Mouse (Mus musculus): ENCODE measurements at regions not wholly inside any gene's neighbourhood (a gene's known extent, or its start where the extent isn't known, plus 50 kb on each side); places are given as distances from the start of the nearest gene placed in this dataset.

GRCm38 (mm10) chr5:126910084-126910483 lies 331.5 kb upstream of the Tmem132c start:
- DNase-seq (ENCODE audit: low spot score) (no peak), ATAC-seq (ENCODE audit: low FRiP score, low read depth) (no peak)
- Histone ChIP-seq H3K36me3 (ENCODE audit: control insufficient read depth, insufficient read depth, low read length) (no peaks in the 10 kb centered on the region), H3K9ac (ENCODE audit: low read depth, low read length, severe bottlenecking) (no peak overlapping the region), H3K27ac (replicated peaks; ENCODE audit: low read depth, low read length) (no peak overlapping the region), H3K4me1 (ENCODE audit: control insufficient read depth, insufficient read depth, low read length) (no peaks in the 10 kb centered on the region), H3K4me3 (replicated peaks; ENCODE audit: low read length) (no peak overlapping the region), H3K27me3 (ENCODE audit: control insufficient read depth, insufficient read depth, low read length) (no peaks in the 10 kb centered on the region), H3K4me2 (replicated peaks; ENCODE audit: low read depth, low read length, severe bottlenecking) (no peak overlapping the region), H3K9me3 (ENCODE audit: control insufficient read depth, low read length) (no peaks in the 10 kb centered on the region)
- TF ChIP-seq POLR2A (IDR thresholded peaks at IDR 0.05; ENCODE audit: borderline replicate concordance, extremely low read depth, insufficient read depth, insufficient read length) = no peak
- 89% methylated on average over 2 of the region's 2 CpGs for WGBS

- H3K4me2 ChIP-seq (replicated peaks; ENCODE audit: low read depth, low read length, severe bottlenecking) = no peak overlapping the region
- H3K27ac ChIP-seq (replicated peaks; ENCODE audit: low read depth, low read length) = no peak overlapping the region
- ATAC-seq (ENCODE audit: low FRiP score, low read depth) (no peak), DNase-seq (ENCODE audit: low spot score) (no peak)
- no peaks in the 10 kb centered on the region for H3K9me3 ChIP-seq (ENCODE audit: control insufficient read depth, low read length)
- no peaks in the 10 kb centered on the region for H3K4me1 ChIP-seq (ENCODE audit: control insufficient read depth, insufficient read depth, low read length)
- no peaks in the 10 kb centered on the region for H3K36me3 ChIP-seq (ENCODE audit: control insufficient read depth, insufficient read depth, low read length)
- no peaks in the 10 kb centered on the region for H3K27me3 ChIP-seq (ENCODE audit: control insufficient read depth, insufficient read depth, low read length)
- TF ChIP-seq POLR2A (IDR thresholded peaks at IDR 0.05; ENCODE audit: borderline replicate concordance, extremely low read depth, insufficient read depth, insufficient read length) = no peak
- H3K9ac ChIP-seq (ENCODE audit: low read depth, low read length, severe bottlenecking) = no peak overlapping the region
- H3K4me3 ChIP-seq (replicated peaks; ENCODE audit: low read length) = no peak overlapping the region
- WGBS = 76% methylated on average over 7 of the region's 7 CpGs
Measured at GRCm38 (mm10) chr5:126917300-126917699, 324.3 kb upstream of the Tmem132c start.

GRCm38 (mm10) chr5:126933466-126933865 lies 308.1 kb upstream of the Tmem132c start:
- Histone ChIP-seq H3K4me1 (ENCODE audit: control insufficient read depth, insufficient read depth, low read length) (no peaks in the 10 kb centered on the region), H3K36me3 (ENCODE audit: control insufficient read depth, insufficient read depth, low read length) (no peaks in the 10 kb centered on the region), H3K9ac (ENCODE audit: low read depth, low read length, severe bottlenecking) (no peak overlapping the region), H3K9me3 (ENCODE audit: control insufficient read depth, low read length) (no peaks in the 10 kb centered on the region), H3K4me2 (replicated peaks; ENCODE audit: low read depth, low read length, severe bottlenecking) (no peak overlapping the region), H3K27ac (replicated peaks; ENCODE audit: low read depth, low read length) (no peak overlapping the region), H3K27me3 (ENCODE audit: control insufficient read depth, insufficient read depth, low read length) (no peaks in the 10 kb centered on the region), H3K4me3 (replicated peaks; ENCODE audit: low read length) (no peak overlapping the region)
- ATAC-seq (ENCODE audit: low FRiP score, low read depth) = no peak
- WGBS = 52% methylated on average over 2 of the region's 2 CpGs
- no peak for DNase-seq (ENCODE audit: low spot score)
- no peak for TF ChIP-seq POLR2A (IDR thresholded peaks at IDR 0.05; ENCODE audit: borderline replicate concordance, extremely low read depth, insufficient read depth, insufficient read length)

GRCm38 (mm10) chr5:126944861-126945260 lies 296.7 kb upstream of the Tmem132c start:
- H3K27me3 ChIP-seq (ENCODE audit: control insufficient read depth, insufficient read depth, low read length) = no peaks in the 10 kb centered on the region
- no peaks in the 10 kb centered on the region for H3K9me3 ChIP-seq (ENCODE audit: control insufficient read depth, low read length)
- no peak overlapping the region for H3K4me3 ChIP-seq (replicated peaks; ENCODE audit: low read length)
- no peak overlapping the region for H3K27ac ChIP-seq (replicated peaks; ENCODE audit: low read depth, low read length)
- ATAC-seq (ENCODE audit: low FRiP score, low read depth) (no peak), DNase-seq (ENCODE audit: low spot score) (no peak)
- H3K9ac ChIP-seq (ENCODE audit: low read depth, low read length, severe bottlenecking) = no peak overlapping the region
- no peak for TF ChIP-seq POLR2A (IDR thresholded peaks at IDR 0.05; ENCODE audit: borderline replicate concordance, extremely low read depth, insufficient read depth, insufficient read length)
- no peaks in the 10 kb centered on the region for H3K4me1 ChIP-seq (ENCODE audit: control insufficient read depth, insufficient read depth, low read length)
- H3K36me3 ChIP-seq (ENCODE audit: control insufficient read depth, insufficient read depth, low read length) = no peaks in the 10 kb centered on the region
- WGBS = 66% methylated on average over 7 of the region's 7 CpGs
- H3K4me2 ChIP-seq (replicated peaks; ENCODE audit: low read depth, low read length, severe bottlenecking) = no peak overlapping the region

DNA sequence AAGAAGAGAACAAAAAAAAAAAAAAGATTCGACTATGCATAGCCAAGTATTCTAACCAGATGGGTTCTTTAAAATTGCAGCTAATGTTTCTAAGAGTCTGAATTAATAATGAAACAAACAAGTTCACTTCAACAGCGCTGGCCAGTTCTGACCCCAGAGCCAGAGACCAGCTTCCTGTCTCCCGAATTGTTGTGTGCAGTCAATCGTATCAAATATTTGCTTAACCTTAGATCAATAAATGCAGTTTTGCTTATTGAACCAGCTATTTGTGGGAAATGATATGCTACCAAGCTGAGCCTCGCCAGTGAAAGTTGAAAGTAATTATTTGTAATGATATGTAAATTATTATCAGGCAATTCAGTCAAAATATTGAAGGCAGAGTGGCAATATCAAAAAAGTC lies 287.4 kb upstream of the Tmem132c start:
- Histone ChIP-seq H3K27ac (replicated peaks; ENCODE audit: low read depth, low read length) (no peak overlapping the region), H3K4me3 (replicated peaks; ENCODE audit: low read length) (no peak overlapping the region), H3K9ac (ENCODE audit: low read depth, low read length, severe bottlenecking) (no peak overlapping the region), H3K9me3 (ENCODE audit: control insufficient read depth, low read length) (no peaks in the 10 kb centered on the region), H3K36me3 (ENCODE audit: control insufficient read depth, insufficient read depth, low read length) (no peaks in the 10 kb centered on the region), H3K4me2 (replicated peaks; ENCODE audit: low read depth, low read length, severe bottlenecking) (no peak overlapping the region), H3K4me1 (ENCODE audit: control insufficient read depth, insufficient read depth, low read length) (no peaks in the 10 kb centered on the region), H3K27me3 (ENCODE audit: control insufficient read depth, insufficient read depth, low read length) (no peaks in the 10 kb centered on the region)
- ATAC-seq (ENCODE audit: low FRiP score, low read depth) (no peak), DNase-seq (ENCODE audit: low spot score) (no peak)
- no peak for TF ChIP-seq POLR2A (IDR thresholded peaks at IDR 0.05; ENCODE audit: borderline replicate concordance, extremely low read depth, insufficient read depth, insufficient read length)
- WGBS = 80% methylated on average over 5 of the region's 5 CpGs

DNA sequence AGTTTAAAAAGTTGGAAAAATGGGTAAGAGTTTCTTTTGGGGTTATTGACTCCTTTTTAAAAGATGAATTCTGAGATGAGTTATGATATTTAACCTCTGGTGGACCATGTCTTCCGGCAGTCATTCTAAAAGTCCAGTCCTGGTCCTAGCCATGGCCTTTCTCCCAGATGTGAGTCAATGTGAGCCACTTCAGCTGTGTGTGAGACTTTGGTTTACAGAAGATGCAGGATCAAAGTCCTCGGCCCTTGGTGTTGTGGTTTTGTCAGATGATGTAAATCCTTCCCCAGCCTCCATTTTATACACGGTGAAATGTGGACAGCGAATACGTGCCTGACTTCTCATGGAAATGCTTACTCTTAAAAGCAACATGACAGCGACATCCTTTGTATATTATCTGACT lies 287.0 kb upstream of the Tmem132c start:
- TF ChIP-seq POLR2A (IDR thresholded peaks at IDR 0.05; ENCODE audit: borderline replicate concordance, extremely low read depth, insufficient read depth, insufficient read length) = no peak
- DNase-seq (ENCODE audit: low spot score) = no peak
- no peaks in the 10 kb centered on the region for H3K4me1 ChIP-seq (ENCODE audit: control insufficient read depth, insufficient read depth, low read length)
- no peak overlapping the region for H3K4me3 ChIP-seq (replicated peaks; ENCODE audit: low read length)
- H3K9me3 ChIP-seq (ENCODE audit: control insufficient read depth, low read length) = no peaks in the 10 kb centered on the region
- ATAC-seq (ENCODE audit: low FRiP score, low read depth) = no peak
- no peak overlapping the region for H3K4me2 ChIP-seq (replicated peaks; ENCODE audit: low read depth, low read length, severe bottlenecking)
- H3K27me3 ChIP-seq (ENCODE audit: control insufficient read depth, insufficient read depth, low read length) = no peaks in the 10 kb centered on the region
- H3K9ac ChIP-seq (ENCODE audit: low read depth, low read length, severe bottlenecking) = no peak overlapping the region
- no peak overlapping the region for H3K27ac ChIP-seq (replicated peaks; ENCODE audit: low read depth, low read length)
- no peaks in the 10 kb centered on the region for H3K36me3 ChIP-seq (ENCODE audit: control insufficient read depth, insufficient read depth, low read length)
- 89% methylated on average over 6 of the region's 6 CpGs for WGBS

Data from limb, embryonic 14.5 days (tissue).